Mouse (Mus musculus) right cerebral cortex, adult 2 months (tissue): Measurements from ENCODE around the gene Fbxo44.
"Not testable (repeated sequence)": the region's sequence is repeated elsewhere in the genome, so short reads cannot be mapped to it uniquely, and the experiment has no call there.

ENCODE experiments used
- DNase-seq, 2 experiments: peaks; one replicate each; pipeline ENCODE4 v3.0.0; 2021 to 2022; ENCODE audit warnings: low spot score in 2 of 2

Fbxo44 gene

GRCm38 (mm10) chr4:148160436-148161390, at the start of gene Fbxo44, which contains the start of gene Fbxo2:
Fbxo44 (minus strand) TSS chr4:148160482.
Fbxo2 (plus strand) TSS chr4:148160621.
- DNase-seq = peak; percentile 62 to 72

- no peak for DNase-seq
These were observed 44.6 kb upstream of the Fbxo44 start for GRCm38 (mm10) chr4:148204873-148205232.

- DNase-seq = no peak
These were observed 44.0 kb upstream of the Fbxo44 start for GRCm38 (mm10) chr4:148204061-148204872.

- DNase-seq = no peak
These were observed 43.3 kb upstream of the Fbxo44 start for GRCm38 (mm10) chr4:148203557-148203956.

- no peak for DNase-seq
These were observed 38.4 kb upstream of the Fbxo44 start for GRCm38 (mm10) chr4:148198721-148199120.

GRCm38 (mm10) chr4:148194400-148194799, 34.1 kb upstream of the Fbxo44 start:
- DNase-seq = no peak

- no peak for DNase-seq
These were observed 32.5 kb upstream of the Fbxo44 start for GRCm38 (mm10) chr4:148192707-148193245.

- DNase-seq = not testable (repeated sequence)
These were observed 28.5 kb upstream of the Fbxo44 start for GRCm38 (mm10) chr4:148188767-148189166.

GRCm38 (mm10) chr4:148185819-148186218, 25.5 kb upstream of the Fbxo44 start:
- DNase-seq = no peak

GRCm38 (mm10) chr4:148184564-148184963, 24.3 kb upstream of the Fbxo44 start:
- DNase-seq = no peak

- no peak for DNase-seq
These were observed 22.1 kb upstream of the Fbxo44 start for GRCm38 (mm10) chr4:148182363-148182762.

- DNase-seq = no peak
These were observed 21.2 kb upstream of the Fbxo44 start for GRCm38 (mm10) chr4:148181483-148181882.

GRCm38 (mm10) chr4:148177716-148178115, 17.4 kb upstream of the Fbxo44 start:
- DNase-seq = no peak

GRCm38 (mm10) chr4:148176603-148177002, 16.3 kb upstream of the Fbxo44 start:
- DNase-seq = not testable (repeated sequence)

- DNase-seq = no peak
These were observed 14.2 kb upstream of the Fbxo44 start for GRCm38 (mm10) chr4:148174495-148174862.

- DNase-seq = peak; percentile 68 to 72
These were observed 13.7 kb upstream of the Fbxo44 start for GRCm38 (mm10) chr4:148173811-148174494.

- DNase-seq = no peak
These were observed 11.0 kb upstream of the Fbxo44 start for GRCm38 (mm10) chr4:148171261-148171660.

GRCm38 (mm10) chr4:148170842-148171241, 10.6 kb upstream of the Fbxo44 start:
- peak; percentile 68 to 75 for DNase-seq

GRCm38 (mm10) chr4:148169586-148169985, 9.3 kb upstream of the Fbxo44 start:
- DNase-seq = no peak

- peak in 1 of 2 experiments; percentile 65 for DNase-seq
These were observed 8.0 kb upstream of the Fbxo44 start for GRCm38 (mm10) chr4:148168287-148168686.

GRCm38 (mm10) chr4:148166986-148167385, 6.7 kb upstream of the Fbxo44 start:
- DNase-seq = peak; percentile 73 to 78

- peak; percentile 69 to 70 for DNase-seq
These were observed 6.1 kb upstream of the Fbxo44 start for GRCm38 (mm10) chr4:148166431-148166830.
